Mouse (Mus musculus): ENCODE results near the gene Zbtb5.

DNA sequence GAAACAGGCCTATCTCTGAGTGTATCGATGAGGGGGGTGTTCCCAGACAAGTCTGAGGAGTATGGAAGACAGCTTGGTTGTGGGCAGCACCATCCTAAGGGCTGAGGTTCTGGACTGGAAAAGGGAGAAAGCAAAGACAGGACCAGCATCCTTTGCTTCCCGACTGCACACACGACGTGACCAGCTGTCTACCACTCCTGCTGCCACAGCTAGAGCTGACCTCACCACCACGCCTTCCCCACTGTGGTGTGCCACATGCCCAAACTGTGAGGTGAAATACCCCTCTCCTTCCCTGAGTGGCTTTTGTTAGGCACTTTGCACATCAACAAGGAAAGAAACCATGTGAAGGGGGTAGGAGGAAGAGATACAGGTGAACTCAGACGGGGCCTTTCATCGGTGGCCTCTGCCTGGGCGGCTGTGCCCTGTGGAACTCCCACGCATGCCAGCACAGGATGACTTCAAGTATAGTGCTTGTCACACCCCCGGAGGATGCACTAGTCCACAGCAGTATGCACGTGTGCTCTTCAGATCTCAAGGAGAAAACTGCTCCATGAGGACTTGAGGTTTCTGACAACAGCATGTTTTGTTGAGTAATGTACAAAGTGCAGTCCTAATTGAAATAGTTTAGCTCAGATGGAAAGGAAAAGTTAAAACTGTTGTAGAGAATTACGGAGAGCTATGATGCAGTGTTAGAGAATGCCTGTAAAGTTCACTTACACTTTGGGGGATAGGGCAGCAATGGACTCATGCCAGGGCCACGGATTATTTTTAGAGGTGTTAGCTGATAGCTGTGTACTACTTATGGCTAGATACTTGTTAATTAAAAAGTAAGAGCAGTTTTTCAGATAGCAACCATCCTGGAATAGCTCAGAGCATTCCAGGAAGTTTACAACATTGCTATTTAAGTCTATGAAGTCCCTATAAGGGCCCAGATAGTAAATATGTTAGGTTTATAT, 25.5 kb upstream of the Zbtb5 start:
- TF ChIP-seq GATA1 (IDR thresholded peaks at IDR 0.05; ENCODE audit: low read length) (no peak), TAL1 (IDR thresholded peaks at IDR 0.05; ENCODE audit: low read length) (no peak)

Measured in erythroblast, embryonic 14.5 days (primary cell).